Mouse (Mus musculus): Measurements from ENCODE around the gene Tbc1d5. TPM values are rescaled to one million over a fixed set of nuclear protein-coding genes. Genes with fewer than 3 reads are reported as not detected.
A peak's percentile ranks its signal among the peaks of the same experiment; 100 is the strongest.

Gene Tbc1d5
- total RNA-seq, 1 experiment from 2014 or later, result 32.5 TPM

- no peak for ATAC-seq (replicated peaks; ENCODE audit: insufficient number of reproducible peaks, low FRiP score, low TSS enrichment, poor library complexity, severe bottlenecking)
Observed at GRCm38 (mm10) chr17:50788835-50789234, 390.3 kb downstream of the Tbc1d5 start.

DNA sequence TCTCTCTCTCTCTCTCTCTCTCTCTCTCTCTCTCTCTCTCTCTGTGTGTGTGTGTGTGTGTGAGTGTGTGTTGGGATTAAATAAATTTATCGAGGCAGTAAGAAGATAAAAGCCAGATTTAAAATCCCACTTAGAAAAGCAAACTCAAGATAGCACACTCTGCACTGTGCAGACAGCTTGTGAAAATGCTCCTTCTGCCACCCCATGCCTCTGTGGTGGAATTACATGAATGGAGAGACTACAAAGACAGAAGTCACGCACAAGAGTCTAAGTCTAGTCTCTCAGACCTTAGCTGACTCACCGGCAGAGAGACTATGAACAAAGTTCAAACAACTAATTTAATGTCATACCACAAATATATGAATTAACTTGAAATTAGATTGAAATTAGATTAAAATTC, 403.9 kb downstream of the Tbc1d5 start:
- ATAC-seq (replicated peaks; ENCODE audit: insufficient number of reproducible peaks, low FRiP score, low TSS enrichment, poor library complexity, severe bottlenecking), result no peak

- no peak for ATAC-seq (replicated peaks; ENCODE audit: insufficient number of reproducible peaks, low FRiP score, low TSS enrichment, poor library complexity, severe bottlenecking)
Observed at GRCm38 (mm10) chr17:50764387-50764786, 414.8 kb downstream of the Tbc1d5 start.

GRCm38 (mm10) chr17:50763407-50763806, 415.7 kb downstream of the Tbc1d5 start:
- ATAC-seq (replicated peaks; ENCODE audit: insufficient number of reproducible peaks, low FRiP score, low TSS enrichment, poor library complexity, severe bottlenecking), result no peak

GRCm38 (mm10) chr17:50762231-50762630, 416.9 kb downstream of the Tbc1d5 start:
- no peak for ATAC-seq (replicated peaks; ENCODE audit: insufficient number of reproducible peaks, low FRiP score, low TSS enrichment, poor library complexity, severe bottlenecking)

- no peak for ATAC-seq (replicated peaks; ENCODE audit: insufficient number of reproducible peaks, low FRiP score, low TSS enrichment, poor library complexity, severe bottlenecking)
Observed at GRCm38 (mm10) chr17:50761082-50761481, 418.1 kb downstream of the Tbc1d5 start.

DNA sequence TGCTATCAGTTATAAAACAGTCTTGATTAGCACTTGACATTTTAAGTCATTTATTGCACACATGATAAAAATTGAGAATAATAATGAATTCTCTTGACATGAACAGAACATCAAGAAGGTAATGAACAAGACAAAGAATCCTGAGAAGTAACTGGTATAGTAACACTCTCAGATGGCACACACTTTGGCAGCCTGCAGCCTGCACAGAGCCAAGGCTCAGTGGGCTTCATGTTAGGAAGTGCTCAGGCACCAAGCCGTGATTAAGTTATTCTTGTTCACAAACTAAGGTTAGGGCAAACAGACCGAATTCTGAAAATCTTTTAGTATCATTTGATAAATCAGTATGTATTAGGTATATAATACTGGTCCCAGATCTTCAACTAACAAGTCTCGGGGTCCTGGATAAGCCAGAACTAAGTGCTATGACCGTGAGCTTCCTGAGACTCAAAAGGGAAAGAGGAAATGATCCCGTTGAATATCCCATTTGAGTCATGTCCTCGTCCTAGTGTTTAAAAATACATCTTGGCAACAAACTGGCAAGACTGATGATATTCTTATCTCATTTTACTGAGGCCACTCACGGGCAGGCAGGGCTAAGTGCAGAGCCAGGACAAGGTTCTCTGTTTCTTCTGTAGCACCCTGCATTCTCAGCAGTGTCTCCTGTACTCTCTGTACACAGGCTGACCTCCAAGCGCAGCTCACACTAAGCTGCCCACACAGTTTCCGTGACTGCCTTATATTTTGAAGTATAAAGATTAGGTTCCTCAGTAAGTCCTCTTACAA, 425.6 kb downstream of the Tbc1d5 start:
- ATAC-seq (replicated peaks; ENCODE audit: insufficient number of reproducible peaks, low FRiP score, low TSS enrichment, poor library complexity, severe bottlenecking), result no peak

- no peak for ATAC-seq (replicated peaks; ENCODE audit: insufficient number of reproducible peaks, low FRiP score, low TSS enrichment, poor library complexity, severe bottlenecking)
Observed at GRCm38 (mm10) chr17:50752753-50753152, 426.4 kb downstream of the Tbc1d5 start.

GRCm38 (mm10) chr17:50751911-50752310, 427.2 kb downstream of the Tbc1d5 start:
- no peak for ATAC-seq (replicated peaks; ENCODE audit: insufficient number of reproducible peaks, low FRiP score, low TSS enrichment, poor library complexity, severe bottlenecking)

GRCm38 (mm10) chr17:50750874-50751273, 428.3 kb downstream of the Tbc1d5 start:
- ATAC-seq (replicated peaks; ENCODE audit: insufficient number of reproducible peaks, low FRiP score, low TSS enrichment, poor library complexity, severe bottlenecking), result peak; percentile 60; the same call in 1 of the 2 replicates

DNA sequence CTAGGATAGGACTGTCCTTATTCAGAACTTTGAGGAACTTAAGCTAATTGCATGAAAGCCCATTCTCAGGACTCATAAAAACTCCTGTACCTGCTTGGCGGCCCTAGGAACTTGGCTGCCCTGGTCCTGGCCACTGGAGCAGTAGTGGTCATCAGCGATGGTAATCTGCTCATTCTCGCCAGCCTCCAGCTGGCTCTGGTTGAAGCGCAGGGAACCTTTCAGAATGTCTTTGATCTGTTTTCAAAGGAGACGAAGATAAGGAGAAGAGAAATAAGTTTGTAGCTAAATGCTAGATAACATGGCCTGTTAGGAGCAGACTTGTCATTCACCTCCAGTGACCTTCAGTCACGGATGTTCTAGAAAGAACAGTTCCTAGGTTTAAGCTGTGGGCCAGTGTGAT, 437.8 kb downstream of the Tbc1d5 start:
- no peak for ATAC-seq (replicated peaks; ENCODE audit: insufficient number of reproducible peaks, low FRiP score, low TSS enrichment, poor library complexity, severe bottlenecking)

DNA sequence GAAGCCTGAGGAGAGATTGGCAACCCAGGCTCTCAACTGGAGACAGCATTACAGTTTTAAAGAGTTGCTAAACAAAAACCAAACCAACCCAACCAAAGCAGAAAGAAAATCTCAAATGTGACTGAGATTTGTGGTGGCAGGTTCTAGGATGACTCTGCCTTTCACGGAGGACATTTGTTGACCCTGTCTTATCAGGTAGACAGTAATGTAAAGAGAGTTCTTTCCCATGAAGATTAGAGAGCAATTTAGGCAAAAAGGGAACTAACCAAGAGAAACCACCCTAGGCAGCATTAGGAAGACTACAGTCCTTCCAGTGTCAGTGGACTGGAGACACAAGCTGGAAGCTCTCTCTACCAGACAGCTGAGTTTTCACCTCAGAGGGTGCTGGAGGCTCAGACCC, 438.3 kb downstream of the Tbc1d5 start:
- no peak for ATAC-seq (replicated peaks; ENCODE audit: insufficient number of reproducible peaks, low FRiP score, low TSS enrichment, poor library complexity, severe bottlenecking)

DNA sequence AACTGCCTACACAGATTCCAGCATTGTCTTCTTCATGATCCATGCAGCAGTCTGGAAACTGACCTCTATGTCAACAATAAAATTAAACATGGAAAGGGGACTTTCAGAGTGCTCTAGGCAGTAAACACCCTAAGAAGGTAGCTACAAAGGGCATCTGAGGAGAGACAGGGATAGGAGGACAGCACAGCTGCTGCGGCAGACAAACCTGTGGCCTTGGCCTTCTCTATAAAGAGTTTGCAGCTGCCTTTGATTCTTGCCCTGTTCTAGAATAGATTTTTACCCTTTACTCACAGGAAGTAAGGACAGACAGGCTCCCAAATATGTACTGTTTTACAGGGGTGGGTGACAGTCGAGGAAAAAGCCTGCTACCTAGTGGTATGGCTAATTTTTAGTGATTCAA, 440.7 kb downstream of the Tbc1d5 start:
- ATAC-seq (replicated peaks; ENCODE audit: insufficient number of reproducible peaks, low FRiP score, low TSS enrichment, poor library complexity, severe bottlenecking), result no peak

- ATAC-seq (replicated peaks; ENCODE audit: insufficient number of reproducible peaks, low FRiP score, low TSS enrichment, poor library complexity, severe bottlenecking), result no peak
Observed at GRCm38 (mm10) chr17:50737068-50737467, 442.1 kb downstream of the Tbc1d5 start.

DNA sequence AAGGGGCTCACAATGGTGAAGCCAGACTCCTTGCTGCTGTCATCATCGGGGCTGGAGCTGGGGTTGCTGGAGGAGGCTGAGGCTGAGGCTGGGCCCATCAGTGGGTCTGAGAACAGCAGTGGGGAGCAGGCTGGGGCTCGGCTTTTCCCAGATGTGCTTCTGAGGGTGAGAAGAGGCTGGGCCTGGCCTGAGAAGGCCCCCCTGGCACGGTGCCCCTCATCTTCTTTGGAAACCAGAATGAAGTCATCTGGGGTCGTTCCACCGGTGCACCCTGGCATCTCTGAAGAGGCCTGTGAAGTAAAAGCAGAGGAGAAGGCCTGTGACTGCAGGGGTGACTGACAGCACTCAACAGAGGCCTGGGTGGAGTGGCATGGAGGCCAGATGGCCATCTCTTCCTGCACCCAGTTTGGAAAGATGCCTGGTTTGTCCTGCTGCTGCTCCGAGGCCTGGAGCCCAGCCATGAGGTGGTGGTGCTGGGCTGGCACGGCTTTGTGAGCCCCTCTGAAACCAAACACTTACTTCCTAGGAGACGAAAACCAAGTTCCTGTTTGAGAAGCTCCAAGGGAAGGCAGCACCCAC, 443.1 kb downstream of the Tbc1d5 start:
- no peak for ATAC-seq (replicated peaks; ENCODE audit: insufficient number of reproducible peaks, low FRiP score, low TSS enrichment, poor library complexity, severe bottlenecking)

- ATAC-seq (replicated peaks; ENCODE audit: insufficient number of reproducible peaks, low FRiP score, low TSS enrichment, poor library complexity, severe bottlenecking), result 0 out of 2 replicates have a peak, but pooled peaks have one; percentile 27
Observed at GRCm38 (mm10) chr17:50735382-50735954, 443.7 kb downstream of the Tbc1d5 start.

GRCm38 (mm10) chr17:50734781-50735180, 444.4 kb downstream of the Tbc1d5 start:
- ATAC-seq (replicated peaks; ENCODE audit: insufficient number of reproducible peaks, low FRiP score, low TSS enrichment, poor library complexity, severe bottlenecking), result no peak

DNA sequence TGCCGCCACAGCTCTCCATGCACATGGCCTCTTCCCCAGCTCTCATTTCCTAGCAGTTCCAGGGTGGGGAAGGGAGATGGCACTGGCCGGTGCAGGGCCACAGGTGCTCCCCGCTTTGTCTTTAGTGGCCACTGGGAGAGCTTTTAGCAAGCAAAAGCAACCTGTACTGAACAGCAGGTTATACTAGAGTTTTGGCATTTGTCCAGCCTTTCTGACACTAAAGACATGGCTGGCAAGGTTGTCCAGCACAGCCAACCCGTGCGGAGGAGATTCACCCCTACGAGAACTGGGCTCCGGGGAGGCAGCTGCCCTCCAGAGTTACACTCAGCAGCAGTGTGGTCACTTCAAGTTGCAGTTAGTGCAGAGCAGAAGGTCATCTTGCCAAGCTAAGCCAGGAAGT, 445.8 kb downstream of the Tbc1d5 start:
- ATAC-seq (replicated peaks; ENCODE audit: insufficient number of reproducible peaks, low FRiP score, low TSS enrichment, poor library complexity, severe bottlenecking), result no peak

GRCm38 (mm10) chr17:50731876-50732275, 447.3 kb downstream of the Tbc1d5 start:
- ATAC-seq (replicated peaks; ENCODE audit: insufficient number of reproducible peaks, low FRiP score, low TSS enrichment, poor library complexity, severe bottlenecking), result no peak

GRCm38 (mm10) chr17:50730896-50731295, 448.3 kb downstream of the Tbc1d5 start:
- ATAC-seq (replicated peaks; ENCODE audit: insufficient number of reproducible peaks, low FRiP score, low TSS enrichment, poor library complexity, severe bottlenecking), result peak; percentile 40; the same call in 1 of the 2 replicates

All from monocyte, adult 5-6 weeks (primary cell).